Mouse (Mus musculus): ENCODE data around the gene Kif21b. TPM values are rescaled to one million over a fixed set of nuclear protein-coding genes. Genes with fewer than 3 reads are reported as not detected.

The Kif21b gene
- polyA plus RNA-seq, 1 experiment from 2014 or later = 5.6 TPM

DNA sequence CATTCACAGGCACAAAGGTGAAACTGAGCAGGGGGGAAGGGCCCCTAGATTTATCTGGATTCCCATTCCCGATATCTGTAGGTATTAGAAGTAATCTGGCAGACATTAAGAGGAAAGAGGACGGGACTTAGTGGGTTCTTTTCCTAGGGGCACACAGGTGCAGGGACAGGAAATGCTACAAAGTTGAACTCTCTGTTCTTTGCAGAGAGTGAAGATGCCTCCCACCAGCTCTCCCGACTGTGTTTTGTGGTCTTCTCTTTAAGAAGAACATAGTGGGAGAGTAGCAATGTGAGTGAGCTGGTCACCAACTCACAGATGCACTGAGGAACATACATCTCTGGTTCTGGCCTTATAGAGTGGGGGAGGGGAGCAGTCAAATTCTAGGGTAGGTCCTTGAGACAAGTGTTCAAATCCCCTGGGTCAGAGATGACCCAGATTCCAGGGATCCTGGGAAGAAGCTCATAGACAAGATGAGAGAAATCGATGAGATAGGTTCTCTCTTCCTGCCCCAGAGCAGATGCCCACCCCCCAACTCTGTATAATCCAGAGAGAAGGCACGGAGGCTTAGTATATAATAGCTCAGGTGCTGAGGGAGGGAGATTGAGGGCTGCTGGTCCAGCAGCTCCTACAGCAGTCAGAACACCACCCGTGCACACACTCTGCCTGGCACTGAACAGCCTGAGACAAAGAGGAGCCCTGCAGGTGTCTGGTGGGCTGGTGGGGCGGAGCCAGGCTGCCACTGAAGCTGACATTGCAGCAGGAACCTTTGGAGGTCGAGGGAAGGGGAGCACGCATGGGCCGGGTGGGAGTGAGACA, 1.4 kb downstream of the Kif21b start:
- ATAC-seq (replicated peaks; ENCODE audit: low FRiP score, low TSS enrichment, low read depth) (no peak), DNase-seq (ENCODE audit: low spot score) (no peak)
- Histone ChIP-seq H3K27me3 (replicated peaks; ENCODE audit: control insufficient read depth, insufficient read depth, low read length) (no peaks in the 10 kb centered on the region), H3K9ac (ENCODE audit: low read length) (peak overlapping the region; percentile 70), H3K36me3 (ENCODE audit: control insufficient read depth, insufficient read depth, low read length) (no peaks in the 10 kb centered on the region), H3K4me1 (replicated peaks; ENCODE audit: control insufficient read depth, insufficient read depth, low read length) (peaks cover 85% of the 10 kb centered on the region), H3K27ac (ENCODE audit: low read depth) (no peak overlapping the region), H3K4me3 (ENCODE audit: low read depth, low read length) (peak overlapping the region; percentile 83), H3K4me2 (ENCODE audit: low read length) (peak overlapping the region; percentile 53), H3K9me3 (ENCODE audit: control insufficient read depth, low read length) (no peaks in the 10 kb centered on the region)
- WGBS = 37% methylated on average over 10 of the region's 10 CpGs

DNA sequence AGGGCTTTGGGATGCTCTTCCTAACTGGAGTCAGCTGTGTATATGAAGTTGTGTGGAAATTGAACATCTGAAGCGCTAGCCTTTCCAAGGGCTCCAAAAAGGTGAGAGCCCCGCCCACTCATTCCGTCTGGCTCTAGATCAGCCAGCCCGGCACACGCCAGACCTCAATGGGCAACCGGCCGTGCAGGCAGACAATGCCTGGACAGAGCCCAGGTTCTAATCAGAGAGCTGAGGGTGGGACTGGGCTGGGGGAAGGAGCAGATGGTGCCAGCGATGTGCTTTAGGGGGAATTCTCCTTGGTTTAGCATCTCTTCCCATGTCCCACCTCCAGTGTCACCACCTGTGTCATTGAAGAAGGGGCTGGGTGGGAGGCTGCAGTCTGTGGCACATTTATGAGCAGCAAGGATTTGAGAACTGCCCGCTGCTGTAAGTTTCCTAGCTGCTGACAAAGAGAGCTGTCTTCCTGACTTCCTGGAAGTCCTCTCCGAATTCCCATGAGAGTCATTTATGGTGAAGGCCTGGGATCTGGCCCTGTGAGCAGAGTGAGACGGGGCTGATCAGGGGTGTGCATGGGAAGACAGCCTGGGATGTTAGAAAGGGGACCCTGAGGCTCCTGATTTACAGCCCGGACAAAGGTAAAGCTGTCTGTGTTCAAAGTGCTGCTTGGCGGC, 2.5 kb downstream of the Kif21b start:
- Histone ChIP-seq H3K9me3 (ENCODE audit: control insufficient read depth, low read length) (no peaks in the 10 kb centered on the region), H3K4me3 (ENCODE audit: low read depth, low read length) (0 out of 2 replicates have a peak overlapping the region, but pooled peaks have one; percentile 3), H3K36me3 (ENCODE audit: control insufficient read depth, insufficient read depth, low read length) (no peaks in the 10 kb centered on the region), H3K27ac (ENCODE audit: low read depth) (no peak overlapping the region), H3K27me3 (replicated peaks; ENCODE audit: control insufficient read depth, insufficient read depth, low read length) (no peaks in the 10 kb centered on the region), H3K4me1 (replicated peaks; ENCODE audit: control insufficient read depth, insufficient read depth, low read length) (peaks cover 87% of the 10 kb centered on the region), H3K9ac (ENCODE audit: low read length) (no peak overlapping the region), H3K4me2 (ENCODE audit: low read length) (peak overlapping the region; percentile 53)
- 49% methylated on average over 13 of the region's 13 CpGs for WGBS
- DNase-seq (ENCODE audit: low spot score) (no peak), ATAC-seq (replicated peaks; ENCODE audit: low FRiP score, low TSS enrichment, low read depth) (no peak)

DNA sequence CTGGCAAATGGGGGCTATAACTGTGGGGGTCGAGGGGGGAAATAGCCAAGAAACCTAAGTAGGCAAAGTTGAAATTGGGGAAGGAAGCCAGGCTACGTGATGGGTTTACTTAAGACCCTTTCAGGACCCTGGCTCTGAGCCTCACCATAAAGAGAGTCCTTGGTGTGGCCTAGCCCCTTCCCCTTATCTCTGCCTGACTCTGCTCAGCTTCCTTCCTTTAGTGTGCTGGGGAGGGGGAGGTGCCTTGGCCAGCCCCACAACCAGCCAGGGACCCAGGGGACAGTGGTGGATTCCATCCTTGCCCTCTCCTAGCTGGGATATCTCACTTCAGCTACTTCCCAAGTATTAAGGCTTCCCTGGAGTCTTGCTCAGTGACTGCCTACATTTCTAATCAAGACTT, 3.4 kb downstream of the Kif21b start:
- no peak for ATAC-seq (replicated peaks; ENCODE audit: low FRiP score, low TSS enrichment, low read depth)
- H3K27me3 ChIP-seq (replicated peaks; ENCODE audit: control insufficient read depth, insufficient read depth, low read length) = no peaks in the 10 kb centered on the region
- H3K36me3 ChIP-seq (ENCODE audit: control insufficient read depth, insufficient read depth, low read length) = no peaks in the 10 kb centered on the region
- no peak overlapping the region for H3K9ac ChIP-seq (ENCODE audit: low read length)
- no peaks in the 10 kb centered on the region for H3K9me3 ChIP-seq (ENCODE audit: control insufficient read depth, low read length)
- no peak for DNase-seq (ENCODE audit: low spot score)
- no peak overlapping the region; the same call in 1 of the 2 replicates for H3K27ac ChIP-seq (ENCODE audit: low read depth)
- H3K4me1 ChIP-seq (replicated peaks; ENCODE audit: control insufficient read depth, insufficient read depth, low read length) = peaks cover 87% of the 10 kb centered on the region
- no peak overlapping the region for H3K4me2 ChIP-seq (ENCODE audit: low read length)
- WGBS = 64% methylated on average over 2 of the region's 2 CpGs
- no peak overlapping the region for H3K4me3 ChIP-seq (ENCODE audit: low read depth, low read length)

- H3K4me3 ChIP-seq (ENCODE audit: low read depth, low read length) = no peak overlapping the region
- ATAC-seq (replicated peaks; ENCODE audit: low FRiP score, low TSS enrichment, low read depth) (no peak; the same call in 1 of the 2 replicates), DNase-seq (ENCODE audit: low spot score) (no peak)
- H3K27ac ChIP-seq (ENCODE audit: low read depth) = no peak overlapping the region
- H3K27me3 ChIP-seq (replicated peaks; ENCODE audit: control insufficient read depth, insufficient read depth, low read length) = no peaks in the 10 kb centered on the region
- no peaks in the 10 kb centered on the region for H3K36me3 ChIP-seq (ENCODE audit: control insufficient read depth, insufficient read depth, low read length)
- no peak overlapping the region for H3K9ac ChIP-seq (ENCODE audit: low read length)
- 36% methylated on average over 1 of the region's 1 CpGs for WGBS
- peaks cover 87% of the 10 kb centered on the region for H3K4me1 ChIP-seq (replicated peaks; ENCODE audit: control insufficient read depth, insufficient read depth, low read length)
- no peak overlapping the region; the same call in 1 of the 2 replicates for H3K4me2 ChIP-seq (ENCODE audit: low read length)
- H3K9me3 ChIP-seq (ENCODE audit: control insufficient read depth, low read length) = no peaks in the 10 kb centered on the region
Measured at GRCm38 (mm10) chr1:136135046-136135445, 3.9 kb downstream of the Kif21b start.

- H3K9me3 ChIP-seq (ENCODE audit: control insufficient read depth, low read length) = no peaks in the 10 kb centered on the region
- H3K27ac ChIP-seq (ENCODE audit: low read depth) = no peak overlapping the region
- no peaks in the 10 kb centered on the region for H3K36me3 ChIP-seq (ENCODE audit: control insufficient read depth, insufficient read depth, low read length)
- peaks cover 87% of the 10 kb centered on the region for H3K4me1 ChIP-seq (replicated peaks; ENCODE audit: control insufficient read depth, insufficient read depth, low read length)
- no peak overlapping the region for H3K4me3 ChIP-seq (ENCODE audit: low read depth, low read length)
- WGBS = 72% methylated on average over 6 of the region's 6 CpGs
- no peak overlapping the region for H3K9ac ChIP-seq (ENCODE audit: low read length)
- no peak for DNase-seq (ENCODE audit: low spot score)
- H3K4me2 ChIP-seq (ENCODE audit: low read length) = no peak overlapping the region
- no peaks in the 10 kb centered on the region for H3K27me3 ChIP-seq (replicated peaks; ENCODE audit: control insufficient read depth, insufficient read depth, low read length)
- no peak for ATAC-seq (replicated peaks; ENCODE audit: low FRiP score, low TSS enrichment, low read depth)
Measured at GRCm38 (mm10) chr1:136135777-136136444, 4.7 kb downstream of the Kif21b start.

GRCm38 (mm10) chr1:136136547-136136946, 5.4 kb downstream of the Kif21b start:
- no peak overlapping the region for H3K4me2 ChIP-seq (ENCODE audit: low read length)
- H3K4me1 ChIP-seq (replicated peaks; ENCODE audit: control insufficient read depth, insufficient read depth, low read length) = peaks cover 87% of the 10 kb centered on the region
- no peaks in the 10 kb centered on the region for H3K27me3 ChIP-seq (replicated peaks; ENCODE audit: control insufficient read depth, insufficient read depth, low read length)
- ATAC-seq (replicated peaks; ENCODE audit: low FRiP score, low TSS enrichment, low read depth) (no peak), DNase-seq (ENCODE audit: low spot score) (no peak)
- H3K4me3 ChIP-seq (ENCODE audit: low read depth, low read length) = no peak overlapping the region
- H3K27ac ChIP-seq (ENCODE audit: low read depth) = peak overlapping the region; percentile 77; the same call in 1 of the 2 replicates
- no peaks in the 10 kb centered on the region for H3K9me3 ChIP-seq (ENCODE audit: control insufficient read depth, low read length)
- H3K9ac ChIP-seq (ENCODE audit: low read length) = no peak overlapping the region
- no peaks in the 10 kb centered on the region for H3K36me3 ChIP-seq (ENCODE audit: control insufficient read depth, insufficient read depth, low read length)
- 36% methylated on average over 4 of the region's 4 CpGs for WGBS

GRCm38 (mm10) chr1:136137071-136137531, 5.9 kb downstream of the Kif21b start:
- Histone ChIP-seq H3K4me1 (replicated peaks; ENCODE audit: control insufficient read depth, insufficient read depth, low read length) (peaks cover 86% of the 10 kb centered on the region), H3K9ac (ENCODE audit: low read length) (no peak overlapping the region), H3K4me2 (ENCODE audit: low read length) (peak overlapping the region; percentile 28), H3K4me3 (ENCODE audit: low read depth, low read length) (no peak overlapping the region), H3K9me3 (ENCODE audit: control insufficient read depth, low read length) (no peaks in the 10 kb centered on the region), H3K27ac (ENCODE audit: low read depth) (peak overlapping the region; percentile 77), H3K27me3 (replicated peaks; ENCODE audit: control insufficient read depth, insufficient read depth, low read length) (no peaks in the 10 kb centered on the region), H3K36me3 (ENCODE audit: control insufficient read depth, insufficient read depth, low read length) (no peaks in the 10 kb centered on the region)
- 27% methylated on average over 7 of the region's 7 CpGs for WGBS
- ATAC-seq (replicated peaks; ENCODE audit: low FRiP score, low TSS enrichment, low read depth) (peak; percentile 24; the same call in 1 of the 2 replicates), DNase-seq (ENCODE audit: low spot score) (no peak)

DNA sequence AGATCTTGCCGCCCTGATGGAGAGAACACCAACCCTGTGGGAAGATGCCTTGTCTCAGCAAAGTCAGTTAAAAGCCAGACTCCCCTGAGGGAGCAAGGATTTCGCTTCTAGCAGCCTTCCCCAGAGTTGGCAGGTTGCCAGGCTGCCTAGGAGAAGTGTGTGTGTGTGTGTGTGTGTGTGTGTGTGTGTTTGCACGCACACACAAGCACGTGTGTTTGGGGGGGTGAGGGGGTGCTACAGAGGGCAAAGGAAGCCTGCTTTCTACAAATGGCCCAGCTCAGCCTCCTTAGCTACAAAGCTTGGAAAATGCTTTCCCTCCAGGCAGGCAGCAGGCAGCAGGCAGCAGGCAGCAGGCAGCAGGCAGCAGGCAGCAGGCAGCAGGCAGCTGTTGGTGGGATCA, 6.4 kb downstream of the Kif21b start:
- Histone ChIP-seq H3K4me2 (ENCODE audit: low read length) (peak overlapping the region; percentile 28), H3K9ac (ENCODE audit: low read length) (no peak overlapping the region), H3K4me3 (ENCODE audit: low read depth, low read length) (no peak overlapping the region), H3K36me3 (ENCODE audit: control insufficient read depth, insufficient read depth, low read length) (no peaks in the 10 kb centered on the region), H3K27me3 (replicated peaks; ENCODE audit: control insufficient read depth, insufficient read depth, low read length) (no peaks in the 10 kb centered on the region), H3K4me1 (replicated peaks; ENCODE audit: control insufficient read depth, insufficient read depth, low read length) (peaks cover 85% of the 10 kb centered on the region), H3K27ac (ENCODE audit: low read depth) (peak overlapping the region; percentile 77), H3K9me3 (ENCODE audit: control insufficient read depth, low read length) (no peaks in the 10 kb centered on the region)
- WGBS = 7% methylated on average over 4 of the region's 4 CpGs
- peak; percentile 83 for DNase-seq (ENCODE audit: low spot score)
- peak; percentile 8; the same call in 1 of the 2 replicates for ATAC-seq (replicated peaks; ENCODE audit: low FRiP score, low TSS enrichment, low read depth)
